Mouse (Mus musculus) heart, postnatal 25 days (tissue): ENCODE measurements around the gene Desi1. TPM values are rescaled to one million over a fixed set of nuclear protein-coding genes. Genes with fewer than 3 reads are reported as not detected.

Experiments
- DNase-seq: peaks from one replicate; pipeline ENCODE4 v3.0.0; 2022; ENCODE audit warnings: low spot score
- intact Hi-C: fragments of 180-260 bp; cut with DNase I; formaldehyde crosslinking; loops from one replicate; pipeline ENCODE4 v1.15.1; 2025
- total RNA-seq, 2 experiments: library from RNA; stranded (reverse); gene quantifications; 2 replicates each; pipeline ENCODE4 v1.2.3; 2021

Desi1 gene
- total RNA-seq, 2 experiments from 2014 or later: 24.4 to 25.9 TPM

GRCm38 (mm10) chr15:81949076-81949475 lies 84.6 kb downstream of the Desi1 start:
- intact Hi-C loops: no loop called here
- DNase-seq: no peak

- intact Hi-C loops: no loop called here
- DNase-seq: no peak
Observed at GRCm38 (mm10) chr15:81943176-81943749, 90.4 kb downstream of the Desi1 start.

Other genes starting within 250 kb of the Desi1 start
- gene Tef, start 231.4 kb downstream of the Desi1 start, total RNA-seq: 100 to 1,000 TPM in 1 of 2 experiments, 10 to 100 TPM in 1; 64.1 to 135 TPM
- 10 to 100 TPM; 66.9 to 95.5 TPM for gene Tob2, start 175.1 kb downstream of the Desi1 start, total RNA-seq
- gene Phf5a, start 162.0 kb downstream of the Desi1 start, total RNA-seq: 10 to 100 TPM; 29.7 to 38.0 TPM
- gene Aco2, start 161.6 kb downstream of the Desi1 start, total RNA-seq: 1,000 to 10,000 TPM; 2,060 to 2,092 TPM
- gene Polr3h, start 107.6 kb downstream of the Desi1 start, total RNA-seq: 1 to 10 TPM; 6.7 to 7.0 TPM
- 10 to 100 TPM; 73.5 to 87.5 TPM for gene Csdc2, start 97.1 kb downstream of the Desi1 start, total RNA-seq
- gene Pmm1, start 72.9 kb downstream of the Desi1 start, total RNA-seq: 10 to 100 TPM; 26.6 to 27.0 TPM
- gene 1700029P11Rik, start 53.3 kb downstream of the Desi1 start, total RNA-seq: not detected
- gene Xrcc6, start 46.0 kb downstream of the Desi1 start, total RNA-seq: 10 to 100 TPM; 21.4 to 23.5 TPM
- gene Snu13, start 13.7 kb upstream of the Desi1 start, total RNA-seq: 10 to 100 TPM; 48.2 to 52.5 TPM
- not detected for gene 4930407I10Rik, start 25.3 kb upstream of the Desi1 start, total RNA-seq
- not detected for gene Mei1, start 36.1 kb upstream of the Desi1 start, total RNA-seq
- 1 to 10 TPM; 4.4 to 6.4 TPM for gene Ccdc134, start 94.1 kb upstream of the Desi1 start, total RNA-seq
- gene Srebf2, start 113.3 kb upstream of the Desi1 start, total RNA-seq: 10 to 100 TPM; 20.5 to 21.8 TPM
- gene Shisa8, start 179.0 kb upstream of the Desi1 start, total RNA-seq: under 1 TPM; 0.13 to 0.20 TPM
- under 1 TPM in 1 of 2 experiments, not detected in 1; 0.36 TPM for gene Tnfrsf13c, start 190.5 kb upstream of the Desi1 start, total RNA-seq
- gene Cenpm, start 210.9 kb upstream of the Desi1 start, total RNA-seq: under 1 TPM; 0.36 to 0.78 TPM
- not detected for gene 1500009C09Rik, start 218.5 kb upstream of the Desi1 start, total RNA-seq
- gene Sept3, start 241.0 kb upstream of the Desi1 start, total RNA-seq: under 1 TPM; 0.31 to 0.87 TPM